Mouse (Mus musculus) heart, embryonic 10.5 days (tissue): ENCODE results near the gene Dnaja1. TPM values are rescaled to one million over a fixed set of nuclear protein-coding genes. Genes with fewer than 3 reads are reported as not detected.

Experiments used
- DNase-seq: peaks from one replicate; pipeline ENCODE4 v3.0.0-alpha.2; 2017; ENCODE audit warnings: low spot score
- H3K27ac ChIP-seq: fragments of 300-500 bp; sonication (generic); 2 replicates; pipeline ENCODE4 v1.5.1; 2016; ENCODE audit warnings: mild to moderate bottlenecking
- H3K27me3 ChIP-seq: fragments of 300-500 bp; sonication (generic); 2 replicates; pipeline ENCODE4 v1.6.1; 2016; ENCODE audit warnings: mild to moderate bottlenecking; ENCODE audit not compliant: poor library complexity, insufficient read depth, severe bottlenecking
- H3K36me3 ChIP-seq: fragments of 300-500 bp; sonication (generic); 2 replicates; pipeline ENCODE4 v1.6.1; 2016; ENCODE audit warnings: mild to moderate bottlenecking, moderate library complexity
- H3K4me1 ChIP-seq: fragments of 300-500 bp; sonication (generic); 2 replicates; pipeline ENCODE4 v1.6.1; 2016; ENCODE audit warnings: mild to moderate bottlenecking
- H3K4me3 ChIP-seq: fragments of 300-500 bp; sonication (generic); 2 replicates; pipeline ENCODE4 v1.5.1; 2016; ENCODE audit warnings: mild to moderate bottlenecking, moderate library complexity
- H3K9me3 ChIP-seq: fragments of 300-500 bp; sonication (generic); 2 replicates; pipeline ENCODE4 v1.6.1; 2016; ENCODE audit warnings: mild to moderate bottlenecking, moderate library complexity
- whole genome bisulfite sequencing: fragments of 180-500 bp; shearing (Covaris S2); methylation state at CpG from one replicate; pipeline ENCODE4 v1.1.7; 2016; 5-methylcytosine and 5-hydroxymethylcytosine counted together
- polyA plus RNA-seq: library from polyadenylated mRNA; unstranded; fragments of >200 nt; fragmentation: Nextera tagmentation; extraction: Ambion mirVana; gene quantifications from 2 replicates; pipeline ENCODE4 v1.2.1, GENCODE M21; 2016

The Dnaja1 gene
- polyA plus RNA-seq, 1 experiment from 2014 or later: 445 TPM

GRCm38 (mm10) chr4:40702797-40703709 is 18.9 kb upstream of the Dnaja1 start, which contains the start of gene Aptx:
Gene Aptx, minus strand, starts transcription at chr4:40703194.
- H3K4me1 ChIP-seq: peaks cover 13% of the 10 kb centered on the region; the same call in 1 of the 2 replicates
- no peaks in the 10 kb centered on the region for H3K36me3 ChIP-seq
- H3K27ac ChIP-seq: peak within 1 kb of the TSS; percentile 97
- peak; percentile 98 for DNase-seq
- H3K4me3 ChIP-seq: peak within 1 kb of the TSS; percentile 77
- no peaks in the 10 kb centered on the region for H3K9me3 ChIP-seq
- WGBS: under 1% methylated on average over 42 of the region's 42 CpGs
- no peaks in the 10 kb centered on the region for H3K27me3 ChIP-seq

- Histone ChIP-seq H3K27ac (peak overlapping the region; percentile 97), H3K36me3 (no peaks in the 10 kb centered on the region), H3K27me3 (no peaks in the 10 kb centered on the region), H3K9me3 (no peaks in the 10 kb centered on the region), H3K4me1 (peaks cover 13% of the 10 kb centered on the region; the same call in 1 of the 2 replicates), H3K4me3 (peak overlapping the region; percentile 77)
- DNase-seq: no peak
- 39% methylated on average over 9 of the region's 9 CpGs for WGBS
Measured at GRCm38 (mm10) chr4:40703710-40704275, 18.2 kb upstream of the Dnaja1 start.

GRCm38 (mm10) chr4:40717141-40717540 is 4.8 kb upstream of the Dnaja1 start:
- Histone ChIP-seq H3K4me1 (peaks cover 8% of the 10 kb centered on the region; the same call in 1 of the 2 replicates), H3K4me3 (no peak overlapping the region), H3K27me3 (no peaks in the 10 kb centered on the region), H3K36me3 (no peaks in the 10 kb centered on the region), H3K27ac (no peak overlapping the region), H3K9me3 (no peaks in the 10 kb centered on the region)
- DNase-seq: no peak
- 82% methylated on average over 3 of the region's 3 CpGs for WGBS

- 94% methylated on average over 8 of the region's 8 CpGs for WGBS
- H3K27ac ChIP-seq: peak overlapping the region; percentile 100; the same call in 1 of the 2 replicates
- no peaks in the 10 kb centered on the region for H3K27me3 ChIP-seq
Measured at GRCm38 (mm10) chr4:40720910-40721309, 1.0 kb upstream of the Dnaja1 start.

GRCm38 (mm10) chr4:40722687-40723460 is 924 bp downstream of the Dnaja1 start:
- peak; percentile 93 for DNase-seq
- Histone ChIP-seq H3K9me3 (no peaks in the 10 kb centered on the region), H3K4me3 (peak overlapping the region; percentile 90), H3K36me3 (peaks cover 36% of the 10 kb centered on the region), H3K27ac (peak overlapping the region; percentile 100), H3K27me3 (no peaks in the 10 kb centered on the region), H3K4me1 (peaks cover 8% of the 10 kb centered on the region; the same call in 1 of the 2 replicates)
- WGBS: under 1% methylated on average over 57 of the region's 62 CpGs

More at GRCm38 (mm10) chr4:40720910-40721309, 1.0 kb upstream of the Dnaja1 start:
- peaks cover 17% of the 10 kb centered on the region for H3K36me3 ChIP-seq
- H3K4me1 ChIP-seq: peaks cover 8% of the 10 kb centered on the region; the same call in 1 of the 2 replicates
- no peak overlapping the region for H3K4me3 ChIP-seq
- no peak for DNase-seq
- H3K9me3 ChIP-seq: no peaks in the 10 kb centered on the region

GRCm38 (mm10) chr4:40725141-40725540 is 3.2 kb downstream of the Dnaja1 start:
- 85% methylated on average over 7 of the region's 7 CpGs for WGBS
- DNase-seq: no peak
- H3K9me3 ChIP-seq: no peaks in the 10 kb centered on the region
- no peak overlapping the region for H3K27ac ChIP-seq
- peaks cover 8% of the 10 kb centered on the region; the same call in 1 of the 2 replicates for H3K4me1 ChIP-seq
- peaks cover 57% of the 10 kb centered on the region for H3K36me3 ChIP-seq
- H3K27me3 ChIP-seq: no peaks in the 10 kb centered on the region
- peak overlapping the region; percentile 5; the same call in 1 of the 2 replicates for H3K4me3 ChIP-seq

- H3K4me1 ChIP-seq: peaks cover 8% of the 10 kb centered on the region; the same call in 1 of the 2 replicates
- DNase-seq: no peak
- no peaks in the 10 kb centered on the region for H3K9me3 ChIP-seq
- peaks cover 61% of the 10 kb centered on the region for H3K36me3 ChIP-seq
- no peaks in the 10 kb centered on the region for H3K27me3 ChIP-seq
- no peak overlapping the region for H3K27ac ChIP-seq
- no peak overlapping the region; the same call in 1 of the 2 replicates for H3K4me3 ChIP-seq
Measured at GRCm38 (mm10) chr4:40725554-40725953, 3.6 kb downstream of the Dnaja1 start.

- Histone ChIP-seq H3K36me3 (peaks cover 78% of the 10 kb centered on the region), H3K4me3 (no peak overlapping the region), H3K27me3 (no peaks in the 10 kb centered on the region), H3K9me3 (no peaks in the 10 kb centered on the region), H3K4me1 (no peaks in the 10 kb centered on the region; the same call in 1 of the 2 replicates), H3K27ac (no peak overlapping the region)
- DNase-seq: no peak
- WGBS: 86% methylated on average over 1 of the region's 1 CpGs
Measured at GRCm38 (mm10) chr4:40727247-40727646, 5.3 kb downstream of the Dnaja1 start.

GRCm38 (mm10) chr4:40731262-40731661 is 9.3 kb downstream of the Dnaja1 start:
- Histone ChIP-seq H3K27me3 (no peaks in the 10 kb centered on the region), H3K4me1 (no peaks in the 10 kb centered on the region), H3K27ac (no peak overlapping the region), H3K9me3 (no peaks in the 10 kb centered on the region), H3K4me3 (no peak overlapping the region), H3K36me3 (peaks cover 89% of the 10 kb centered on the region)
- no peak for DNase-seq

- Histone ChIP-seq H3K4me3 (no peak overlapping the region), H3K27me3 (no peaks in the 10 kb centered on the region), H3K9me3 (no peaks in the 10 kb centered on the region), H3K36me3 (peaks cover 86% of the 10 kb centered on the region), H3K4me1 (no peaks in the 10 kb centered on the region), H3K27ac (no peak overlapping the region)
- 72% methylated on average over 1 of the region's 1 CpGs for WGBS
- DNase-seq: no peak
Measured at GRCm38 (mm10) chr4:40735351-40735750, 13.4 kb downstream of the Dnaja1 start.

GRCm38 (mm10) chr4:40757157-40757779 is 35.3 kb downstream of the Dnaja1 start:
- WGBS: under 1% methylated on average over 39 of the region's 39 CpGs
- Histone ChIP-seq H3K9me3 (no peaks in the 10 kb centered on the region), H3K27me3 (no peaks in the 10 kb centered on the region), H3K4me1 (no peaks in the 10 kb centered on the region; the same call in 1 of the 2 replicates), H3K4me3 (peak overlapping the region; percentile 89), H3K36me3 (peaks cover 36% of the 10 kb centered on the region), H3K27ac (peak overlapping the region; percentile 93)
- DNase-seq: no peak

- Histone ChIP-seq H3K36me3 (peaks cover 30% of the 10 kb centered on the region), H3K4me1 (no peaks in the 10 kb centered on the region; the same call in 1 of the 2 replicates), H3K27ac (peak within 1 kb of the TSS; percentile 93), H3K4me3 (peak within 1 kb of the TSS; percentile 89), H3K9me3 (no peaks in the 10 kb centered on the region), H3K27me3 (no peaks in the 10 kb centered on the region)
- DNase-seq: peak; percentile 97
- under 1% methylated on average over 40 of the region's 40 CpGs for WGBS
Measured at GRCm38 (mm10) chr4:40757780-40758420, 36.0 kb downstream of the Dnaja1 start, which contains the start of gene Smu1. Gene Smu1, minus strand, starts transcription at chr4:40757923.
